Comparison of ENCODE assay signal across 11 mouse cellular contexts in genomic region chr19:25186316-25186715, GRCm38 (mm10). TPM values are rescaled to one million over a fixed set of nuclear protein-coding genes. Genes with fewer than 3 reads are reported as not detected.
DNase-seq lines count a peak whose midpoint lies in the region; ATAC-seq and TF ChIP-seq lines count a peak whose summit lies in the region.
"Had no signal": no experiment of that assay in that cellular context is flagged by ENCODE, and none has a peak within 500 bp of the region (broad histone marks: within the 10 kb centered on the region; RNA-seq: fewer than 3 reads in every experiment).

No protein-coding gene starts in this region.

- TF ChIP-seq CTCF in heart, postnatal 0 days (IDR thresholded peaks at IDR 0.05; ENCODE audit: low read depth), result no peak
- TF ChIP-seq CTCF in hindbrain, postnatal 0 days (IDR thresholded peaks at IDR 0.05; ENCODE audit: low read depth), result no peak

- peaks cover 25% of the 10 kb centered on the region; the same call in 1 of the 2 replicates for H3K4me1 ChIP-seq in kidney, embryonic 14.5 days (ENCODE audit: control insufficient read depth, insufficient read depth, low read length)
- H3K4me1 ChIP-seq in heart, postnatal 0 days (ENCODE audit: control insufficient read depth, insufficient read depth), result peaks cover 15% of the 10 kb centered on the region; the same call in 1 of the 2 replicates
- no peaks in the 10 kb centered on the region for H3K4me1 ChIP-seq in forebrain, embryonic 13.5 days
- no peaks in the 10 kb centered on the region for H3K4me1 ChIP-seq in hindbrain, postnatal 0 days (ENCODE audit: insufficient read depth, low read length)
- H3K4me1 ChIP-seq in forebrain, embryonic 10.5 days, result peaks cover 14% of the 10 kb centered on the region

- H3K9ac ChIP-seq in kidney, embryonic 14.5 days (ENCODE audit: low read depth, low read length), result no peak overlapping the region
- H3K9ac ChIP-seq in heart, postnatal 0 days (replicated peaks; ENCODE audit: low read depth, low read length), result no peak overlapping the region
- no peak overlapping the region for H3K9ac ChIP-seq in forebrain, embryonic 13.5 days
- H3K9ac ChIP-seq in hindbrain, postnatal 0 days (replicated peaks; ENCODE audit: low read length), result no peak overlapping the region
- H3K9ac ChIP-seq: forebrain, embryonic 12.5 days had no signal

- H3K4me2 ChIP-seq in kidney, embryonic 14.5 days (replicated peaks; ENCODE audit: low read depth, low read length), result no peak overlapping the region
- no peak overlapping the region for H3K4me2 ChIP-seq in heart, postnatal 0 days (ENCODE audit: low read depth, low read length)
- H3K4me2 ChIP-seq in forebrain, embryonic 13.5 days, result no peak overlapping the region
- H3K4me2 ChIP-seq in hindbrain, postnatal 0 days (ENCODE audit: low read depth, low read length), result no peak overlapping the region
- H3K4me2 ChIP-seq: forebrain, embryonic 12.5 days had no signal

- H3K27me3 ChIP-seq in kidney, embryonic 14.5 days (ENCODE audit: control insufficient read depth, insufficient read depth, low read length), result no peaks in the 10 kb centered on the region
- no peaks in the 10 kb centered on the region for H3K27me3 ChIP-seq in heart, postnatal 0 days (ENCODE audit: control insufficient read depth, insufficient read depth, low read length)
- H3K27me3 ChIP-seq in forebrain, embryonic 13.5 days, result no peaks in the 10 kb centered on the region
- no peaks in the 10 kb centered on the region for H3K27me3 ChIP-seq in hindbrain, postnatal 0 days (ENCODE audit: insufficient read depth, low read length)
- H3K27me3 ChIP-seq in forebrain, embryonic 10.5 days (ENCODE audit: poor library complexity, severe bottlenecking), result no peaks in the 10 kb centered on the region
- H3K27me3 ChIP-seq: forebrain, embryonic 12.5 days had no signal

- peak; percentile 8; the same call in 1 of the 2 replicates for ATAC-seq in kidney, embryonic 14.5 days (ENCODE audit: low FRiP score, low TSS enrichment)
- no peak for ATAC-seq in heart, postnatal 0 days (ENCODE audit: insufficient read depth, low read depth)
- ATAC-seq in forebrain, embryonic 13.5 days, result no peak
- no peak for ATAC-seq in hindbrain, postnatal 0 days

- no peak for TF ChIP-seq EP300 in heart, postnatal 0 days (IDR thresholded peaks at IDR 0.05; ENCODE audit: low read depth)

- no peaks in the 10 kb centered on the region for H3K9me3 ChIP-seq in kidney, embryonic 14.5 days (ENCODE audit: control insufficient read depth, low read length)
- H3K9me3 ChIP-seq in heart, postnatal 0 days (replicated peaks; ENCODE audit: control insufficient read depth, low read length), result no peaks in the 10 kb centered on the region
- no peaks in the 10 kb centered on the region for H3K9me3 ChIP-seq in forebrain, embryonic 13.5 days (replicated peaks)
- H3K9me3 ChIP-seq in hindbrain, postnatal 0 days (ENCODE audit: low read length), result no peaks in the 10 kb centered on the region
- H3K9me3 ChIP-seq in forebrain, embryonic 10.5 days, result no peaks in the 10 kb centered on the region
- H3K9me3 ChIP-seq: forebrain, embryonic 12.5 days; hindbrain, embryonic 10.5 days had no signal

- no peaks in the 10 kb centered on the region for H3K36me3 ChIP-seq in kidney, embryonic 14.5 days (ENCODE audit: control insufficient read depth, insufficient read depth, low read length)
- no peaks in the 10 kb centered on the region; the same call in 1 of the 2 replicates for H3K36me3 ChIP-seq in heart, postnatal 0 days (replicated peaks; ENCODE audit: control insufficient read depth, insufficient read depth, low read length)
- no peaks in the 10 kb centered on the region for H3K36me3 ChIP-seq in forebrain, embryonic 13.5 days (ENCODE audit: poor library complexity, severe bottlenecking)
- H3K36me3 ChIP-seq in hindbrain, postnatal 0 days (ENCODE audit: insufficient read depth, low read length), result no peaks in the 10 kb centered on the region
- H3K36me3 ChIP-seq in forebrain, embryonic 10.5 days (replicated peaks), result no peaks in the 10 kb centered on the region
- H3K36me3 ChIP-seq: forebrain, embryonic 12.5 days; hindbrain, embryonic 10.5 days had no signal

- no peak for DNase-seq in kidney, postnatal 36 days
- peak; percentile 67 to 68 for DNase-seq in urinary bladder, postnatal 4 days (ENCODE audit: low spot score in 2 of 2)
- no peak for DNase-seq in urinary bladder, postnatal 10 days (ENCODE audit: low spot score)
- DNase-seq in heart, postnatal 0 days (ENCODE audit: low spot score), result no peak
- DNase-seq in hindbrain, postnatal 0 days (ENCODE audit: low spot score), result no peak
- no peak for DNase-seq in forebrain, embryonic 10.5 days (ENCODE audit: extremely low spot score, low spot score)
- DNase-seq: left cerebral cortex, postnatal 4 days had no signal

- H3K27ac ChIP-seq in kidney, embryonic 14.5 days (ENCODE audit: low read depth, low read length), result peak overlapping the region; percentile 18; the same call in 1 of the 2 replicates
- H3K27ac ChIP-seq in heart, postnatal 0 days (ENCODE audit: low read depth), result peak overlapping the region; percentile 2; the same call in 1 of the 2 replicates
- no peak overlapping the region for H3K27ac ChIP-seq in forebrain, embryonic 13.5 days
- no peak overlapping the region for H3K27ac ChIP-seq in hindbrain, postnatal 0 days
- no peak overlapping the region for H3K27ac ChIP-seq in forebrain, embryonic 10.5 days
- H3K27ac ChIP-seq: forebrain, embryonic 12.5 days; hindbrain, embryonic 10.5 days had no signal

- H3K4me3 ChIP-seq in kidney, embryonic 14.5 days (ENCODE audit: low read length), result no peak overlapping the region
- H3K4me3 ChIP-seq in heart, postnatal 0 days (ENCODE audit: low read depth, low read length), result no peak overlapping the region
- no peak overlapping the region for H3K4me3 ChIP-seq in forebrain, embryonic 13.5 days
- H3K4me3 ChIP-seq in hindbrain, postnatal 0 days (ENCODE audit: low read length), result no peak overlapping the region
- no peak overlapping the region for H3K4me3 ChIP-seq in forebrain, embryonic 10.5 days
- H3K4me3 ChIP-seq: forebrain, embryonic 12.5 days; hindbrain, embryonic 10.5 days had no signal

- WGBS in kidney, embryonic 14.5 days, result 57% methylated on average over 5 of the region's 5 CpGs
- 45% methylated on average over 5 of the region's 5 CpGs for WGBS in heart, postnatal 0 days
- 91% methylated on average over 5 of the region's 5 CpGs for WGBS in forebrain, embryonic 13.5 days
- 78% methylated on average over 5 of the region's 5 CpGs for WGBS in hindbrain, postnatal 0 days
- 88% methylated on average over 5 of the region's 5 CpGs for WGBS in forebrain, embryonic 10.5 days

RNA-seq across cellular contexts. Expression of gene Kank1, which starts 50.5 kb away (rescaled TPM):
- 14.5 and 23.0 TPM in 2 replicates for polyA plus RNA-seq in kidney, embryonic 14.5 days (2014; fragmentation: Nextera tagmentation; extraction: Ambion mirVana)
- 41.2 and 53.5 TPM in 2 replicates for total RNA-seq in heart, postnatal 0 days (2014; rRNA removed; ENCODE audit: low replicate concordance)
- 26.2 and 27.0 TPM in 2 replicates for polyA plus RNA-seq in heart, postnatal 0 days (2015; fragmentation: Nextera tagmentation; extraction: Ambion mirVana)
- 2.7 and 3.1 TPM in 2 replicates for polyA plus RNA-seq in forebrain, embryonic 13.5 days (2015; fragmentation: Nextera tagmentation; extraction: Ambion mirVana)
- total RNA-seq in hindbrain, postnatal 0 days (2014; rRNA removed), result 21.9 and 23.3 TPM in 2 replicates
- polyA plus RNA-seq in hindbrain, postnatal 0 days (2015; fragmentation: Nextera tagmentation; extraction: Ambion mirVana), result 13.4 and 13.5 TPM in 2 replicates
- 19.3 and 19.6 TPM in 2 replicates for polyA plus RNA-seq in forebrain, embryonic 10.5 days (2016; fragmentation: Nextera tagmentation; extraction: Ambion mirVana)

Comparison
In these comparisons a context has a peak if more than half of its experiments do, and no peak if none do; other contexts are left out.
1. DNase-seq: peak in urinary bladder, postnatal 4 days (2 of 2); none in kidney, postnatal 36 days (0 of 2), urinary bladder, postnatal 10 days (single experiment), heart, postnatal 0 days (single experiment), hindbrain, postnatal 0 days (single experiment) and forebrain, embryonic 10.5 days (single experiment).
2. H3K27ac ChIP-seq: peak in kidney, embryonic 14.5 days (single experiment) and heart, postnatal 0 days (single experiment); none in forebrain, embryonic 13.5 days (single experiment), hindbrain, postnatal 0 days (single experiment) and forebrain, embryonic 10.5 days (single experiment).